Mouse (Mus musculus): ENCODE measurements around the gene Klra17. TPM values are rescaled to one million over a fixed set of nuclear protein-coding genes. Genes with fewer than 3 reads are reported as not detected.
"Not testable (repeated sequence)": the region's sequence is repeated elsewhere in the genome, so short reads cannot be mapped to it uniquely, and the experiment has no call there.

Klra17 gene
- polyA plus RNA-seq (2012; ENCODE audit: insufficient read depth, insufficient read length, missing spikeins): not detected in 2 replicates

- no peak within 1 kb of the TSS for H3K27ac ChIP-seq (replicated peaks; ENCODE audit: low read depth, low read length)
- H3K4me3 ChIP-seq (ENCODE audit: insufficient read depth, low read depth, low read length): no peak within 1 kb of the TSS
- no peaks in the 10 kb centered on the region for H3K4me1 ChIP-seq (ENCODE audit: control insufficient read depth, insufficient read depth, insufficient read length, low read length)
Measured at GRCm38 (mm10) chr6:129876549-129876948, at the start of gene Klra17. Klra17 (minus strand) TSS chr6:129876672.

GRCm38 (mm10) chr6:129917476-129917946, 41.0 kb upstream of the Klra17 start, which contains the start of gene Klra5:
Klra5 (minus strand) TSS chr6:129917650.
- H3K27ac ChIP-seq (replicated peaks; ENCODE audit: low read depth, low read length); H3K4me3 ChIP-seq (ENCODE audit: insufficient read depth, low read depth, low read length); H3K4me1 ChIP-seq (ENCODE audit: control insufficient read depth, insufficient read depth, insufficient read length, low read length): not testable (repeated sequence)

GRCm38 (mm10) chr6:129916996-129917395, 40.5 kb upstream of the Klra17 start:
- Histone ChIP-seq H3K4me1 (ENCODE audit: control insufficient read depth, insufficient read depth, insufficient read length, low read length) (no peaks in the 10 kb centered on the region), H3K4me3 (ENCODE audit: insufficient read depth, low read depth, low read length) (no peak overlapping the region), H3K27ac (replicated peaks; ENCODE audit: low read depth, low read length) (no peak overlapping the region)

- no peaks in the 10 kb centered on the region for H3K4me1 ChIP-seq (ENCODE audit: control insufficient read depth, insufficient read depth, insufficient read length, low read length)
Measured at GRCm38 (mm10) chr6:129882525-129882924, 6.1 kb upstream of the Klra17 start.

GRCm38 (mm10) chr6:129862349-129862748, 14.1 kb downstream of the Klra17 start, which contains the start of gene Gm17631:
Gm17631 (plus strand) TSS chr6:129862649.
- H3K4me1 ChIP-seq (ENCODE audit: control insufficient read depth, insufficient read depth, insufficient read length, low read length); H3K4me3 ChIP-seq (ENCODE audit: insufficient read depth, low read depth, low read length); H3K27ac ChIP-seq (replicated peaks; ENCODE audit: low read depth, low read length): not testable (repeated sequence)

More at GRCm38 (mm10) chr6:129882525-129882924, 6.1 kb upstream of the Klra17 start:
- Histone ChIP-seq H3K4me3 (ENCODE audit: insufficient read depth, low read depth, low read length) (no peak overlapping the region), H3K27ac (replicated peaks; ENCODE audit: low read depth, low read length) (no peak overlapping the region)

GRCm38 (mm10) chr6:129825559-129825958, 50.9 kb downstream of the Klra17 start:
- Histone ChIP-seq H3K4me3 (ENCODE audit: insufficient read depth, low read depth, low read length) (no peak overlapping the region), H3K27ac (replicated peaks; ENCODE audit: low read depth, low read length) (no peak overlapping the region), H3K4me1 (ENCODE audit: control insufficient read depth, insufficient read depth, insufficient read length, low read length) (no peaks in the 10 kb centered on the region)

- no peaks in the 10 kb centered on the region for H3K4me1 ChIP-seq (ENCODE audit: control insufficient read depth, insufficient read depth, insufficient read length, low read length)
- H3K27ac ChIP-seq (replicated peaks; ENCODE audit: low read depth, low read length): no peak overlapping the region
- no peak overlapping the region for H3K4me3 ChIP-seq (ENCODE audit: insufficient read depth, low read depth, low read length)
Measured at GRCm38 (mm10) chr6:129824004-129824403, 52.5 kb downstream of the Klra17 start.

- Histone ChIP-seq H3K27ac (replicated peaks; ENCODE audit: low read depth, low read length) (no peak overlapping the region), H3K4me3 (ENCODE audit: insufficient read depth, low read depth, low read length) (no peak overlapping the region), H3K4me1 (ENCODE audit: control insufficient read depth, insufficient read depth, insufficient read length, low read length) (no peaks in the 10 kb centered on the region)
Measured at GRCm38 (mm10) chr6:129817731-129818130, 58.7 kb downstream of the Klra17 start.

- H3K4me3 ChIP-seq (ENCODE audit: insufficient read depth, low read depth, low read length); H3K4me1 ChIP-seq (ENCODE audit: control insufficient read depth, insufficient read depth, insufficient read length, low read length); H3K27ac ChIP-seq (replicated peaks; ENCODE audit: low read depth, low read length): not testable (repeated sequence)
Measured at GRCm38 (mm10) chr6:129784170-129784569, 92.3 kb downstream of the Klra17 start, which contains the start of gene Gm156. Gm156 (minus strand) TSS chr6:129784270.

Other genes starting within 250 kb of the Klra17 start
- gene Klrc3, start 233.3 kb downstream of the Klra17 start, polyA plus RNA-seq (2012; ENCODE audit: insufficient read depth, insufficient read length, missing spikeins): not detected in 2 replicates
- gene Klrc2, start 216.0 kb downstream of the Klra17 start, polyA plus RNA-seq (2012; ENCODE audit: insufficient read depth, insufficient read length, missing spikeins): not detected in 2 replicates
- gene Klrc1, start 197.7 kb downstream of the Klra17 start, polyA plus RNA-seq (2012; ENCODE audit: insufficient read depth, insufficient read length, missing spikeins): not detected in 2 replicates
- gene Klri1, start 159.5 kb downstream of the Klra17 start, polyA plus RNA-seq (2012; ENCODE audit: insufficient read depth, insufficient read length, missing spikeins): not detected in 2 replicates
- gene Klri2, start 136.2 kb downstream of the Klra17 start, polyA plus RNA-seq (2012; ENCODE audit: insufficient read depth, insufficient read length, missing spikeins): not detected in 2 replicates
- not detected in 2 replicates for gene Gm156, start 92.4 kb downstream of the Klra17 start, polyA plus RNA-seq (2012; ENCODE audit: insufficient read depth, insufficient read length, missing spikeins)
- not detected in 2 replicates for gene Gm17631, start 14.0 kb downstream of the Klra17 start, polyA plus RNA-seq (2012; ENCODE audit: insufficient read depth, insufficient read length, missing spikeins)
- gene Klra5, start 41.0 kb upstream of the Klra17 start, polyA plus RNA-seq (2012; ENCODE audit: insufficient read depth, insufficient read length, missing spikeins): not detected in 2 replicates
- not detected in 2 replicates for gene Klra6, start 150.3 kb upstream of the Klra17 start, polyA plus RNA-seq (2012; ENCODE audit: insufficient read depth, insufficient read length, missing spikeins)
- not detected in 2 replicates for gene Klra4, start 190.6 kb upstream of the Klra17 start, polyA plus RNA-seq (2012; ENCODE audit: insufficient read depth, insufficient read length, missing spikeins)

Measured in brown adipose tissue, adult 24 weeks (tissue).